Mouse (Mus musculus): ENCODE results near the gene Sik2.

DNA sequence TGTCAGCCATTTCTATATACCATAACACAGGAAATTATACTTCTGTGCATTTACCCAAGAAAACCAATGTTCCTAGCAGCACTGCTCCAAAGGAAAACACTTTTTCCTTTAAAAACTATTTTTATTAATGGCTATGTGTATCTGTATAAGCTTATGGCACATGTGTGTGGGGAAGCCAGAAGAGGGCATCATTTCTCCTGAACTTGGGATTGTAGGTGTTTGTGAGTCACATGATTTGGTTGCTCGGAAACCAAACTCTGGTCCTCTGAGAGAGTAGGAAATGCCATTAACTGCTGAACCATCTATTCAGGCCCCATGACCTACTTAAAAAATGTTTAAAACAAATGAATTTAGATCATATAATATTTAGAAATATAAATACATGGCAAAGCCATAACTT lies 18.1 kb upstream of the Sik2 start:
- TF ChIP-seq CTCF (IDR thresholded peaks at IDR 0.05; ENCODE audit: low read depth) (no peak; the same call in 1 of the 2 replicates), EP300 (IDR thresholded peaks at IDR 0.05; ENCODE audit: low read depth) (no peak)

All from heart, postnatal 0 days (tissue).